Mouse (Mus musculus) mouse embryonic stem cell (cell line): ENCODE results near the gene Gm10184.
"Not testable (repeated sequence)": the region's sequence is repeated elsewhere in the genome, so short reads cannot be mapped to it uniquely, and the experiment has no call there.

Experiments
- in situ Hi-C, 2 experiments: fragments of 300-500 bp; cut with MboI; formaldehyde crosslinking; loops; 1 replicate in 1 of 2; 3 replicates in 1 of 2; pipeline ENCODE4 v1.14.3; 2019 to 2020; ENCODE audit warnings: low sequenced_read_pairs in 2 of 2, low pct_unique_long_range_greater_than_20kb in 1 of 2, mixed read lengths in 1 of 2; ENCODE audit not compliant: unreplicated experiment in 1 of 2

Gm10184 gene

DNA sequence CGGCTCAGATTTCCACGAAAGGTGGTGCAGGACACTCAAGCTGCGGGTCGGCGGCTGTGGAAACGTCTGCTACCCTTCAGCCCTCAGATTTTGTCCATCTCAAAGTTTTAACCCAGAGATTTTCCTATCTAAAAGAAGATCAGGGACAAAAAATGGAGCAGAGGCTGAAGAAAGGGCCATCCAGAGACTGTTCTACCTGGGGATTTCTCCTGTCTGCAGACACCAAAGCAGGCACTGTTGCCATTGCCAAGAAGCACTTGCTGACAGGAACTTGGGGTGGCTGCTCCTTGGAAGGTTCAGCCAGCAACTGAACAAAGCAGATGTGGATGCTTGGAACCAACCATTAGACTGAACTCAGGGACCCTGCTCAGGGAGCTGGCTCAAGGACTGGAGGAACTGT is at the start of gene Gm10184:
Gm10184 (minus strand) TSS at position 101 of the 400 bp plus-strand sequence.
- in situ Hi-C loops, result no loop called here

DNA sequence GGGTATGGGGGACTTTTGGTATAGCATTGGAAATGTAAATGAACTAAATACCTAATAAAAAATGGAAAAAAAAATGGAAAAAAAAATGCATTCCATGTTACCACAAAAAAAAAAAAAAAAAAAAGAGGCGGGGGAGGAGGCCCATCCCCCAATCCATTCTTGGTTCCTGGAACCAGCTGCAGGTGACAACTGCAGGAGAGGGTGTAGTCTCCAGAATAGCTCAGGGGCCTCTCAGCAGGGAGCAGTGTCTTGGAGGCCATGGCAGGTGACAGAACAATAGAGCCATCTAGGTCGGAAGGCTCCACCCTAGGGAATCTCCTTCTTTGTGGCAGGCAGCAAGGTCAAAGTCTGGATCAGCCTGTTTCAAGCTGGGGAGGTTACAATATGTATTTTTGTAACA is 23.7 kb upstream of the Gm10184 start:
- in situ Hi-C loops, result no loop called here

DNA sequence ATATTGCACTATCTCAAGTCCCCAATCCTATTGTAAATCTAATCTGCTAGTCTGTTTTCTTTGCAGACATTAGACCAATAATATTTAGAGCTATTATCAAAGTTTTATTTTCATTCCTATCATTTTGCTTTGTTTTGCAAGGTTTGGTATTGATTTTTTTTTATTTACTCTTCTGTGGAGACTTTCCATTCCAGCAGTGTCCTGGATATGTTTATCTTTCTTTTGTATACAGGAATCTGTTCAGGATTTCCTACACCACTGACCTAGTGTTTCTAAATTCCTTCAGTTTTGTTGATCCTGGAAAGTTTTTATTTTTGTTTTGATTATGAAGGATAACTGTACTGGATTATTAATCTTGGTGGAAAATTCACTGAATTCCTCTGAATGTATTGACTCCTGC is 2.6 kb downstream of the Gm10184 start:
- in situ Hi-C loops, result no loop called here

- in situ Hi-C loops, result not testable (repeated sequence)
These were observed 5.5 kb downstream of the Gm10184 start for GRCm38 (mm10) chr17:89904701-89905100.

DNA sequence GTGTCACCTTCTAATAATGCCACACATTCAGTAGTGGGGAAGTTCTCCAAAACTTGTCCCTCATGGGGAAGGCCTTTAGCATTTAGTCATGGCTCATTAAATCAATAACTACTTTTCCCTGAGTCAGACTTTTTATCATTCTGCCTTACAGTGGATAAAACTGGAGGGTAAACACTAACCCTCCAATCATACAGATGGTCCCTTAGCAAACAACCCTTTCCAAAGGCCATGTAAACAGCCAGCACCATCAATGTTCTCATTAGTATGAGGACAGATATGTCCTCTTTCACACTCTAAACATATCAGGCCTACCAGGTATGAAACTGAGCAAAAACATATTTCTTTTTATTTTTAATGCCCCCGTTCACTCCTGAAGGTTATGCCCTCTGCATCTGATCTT is 7.5 kb downstream of the Gm10184 start:
- in situ Hi-C loops, result no loop called here

GRCm38 (mm10) chr17:89900610-89901009 is 9.6 kb downstream of the Gm10184 start:
- in situ Hi-C loops, result no loop called here

DNA sequence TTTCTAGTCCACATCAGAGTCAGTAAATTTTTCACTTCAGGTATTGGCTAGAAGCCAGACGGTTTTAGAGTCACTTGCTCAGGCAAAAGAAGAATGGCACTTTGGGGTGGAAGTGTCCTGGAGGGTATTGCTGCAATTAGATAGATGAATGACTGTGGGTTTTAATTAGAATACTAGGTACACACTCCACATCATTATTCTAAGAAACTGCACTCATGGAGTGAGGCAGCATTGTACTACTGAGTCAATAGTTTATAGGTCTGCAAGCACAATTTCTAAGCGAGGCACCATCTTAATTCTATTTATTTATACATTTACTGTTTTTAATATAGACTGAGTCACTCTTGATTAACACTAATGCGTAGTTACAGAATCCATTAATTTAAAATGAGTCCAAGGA is 10.4 kb downstream of the Gm10184 start:
- in situ Hi-C loops, result no loop called here

DNA sequence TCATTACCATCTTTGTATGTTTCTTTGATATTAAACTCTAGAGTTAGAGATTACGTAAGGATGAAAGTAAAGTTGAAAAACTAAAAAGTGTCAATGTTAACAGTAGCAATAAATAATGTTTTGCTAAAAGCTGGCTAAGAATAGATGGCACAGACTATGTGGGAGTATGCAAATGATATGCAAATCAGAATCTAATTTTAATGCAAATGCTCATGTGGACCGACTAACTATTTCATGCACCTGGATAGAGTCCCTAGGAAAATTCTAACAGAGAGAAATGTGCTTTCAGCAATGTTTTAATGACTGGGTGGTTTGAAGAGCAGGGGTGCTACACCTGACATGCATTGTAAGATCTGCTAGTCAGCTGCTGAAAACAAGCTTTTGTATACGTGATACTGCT is 45.3 kb downstream of the Gm10184 start:
- in situ Hi-C loops, result no loop called here
